ENCODE assay signal across 18 mouse cellular contexts in the genomic region with DNA sequence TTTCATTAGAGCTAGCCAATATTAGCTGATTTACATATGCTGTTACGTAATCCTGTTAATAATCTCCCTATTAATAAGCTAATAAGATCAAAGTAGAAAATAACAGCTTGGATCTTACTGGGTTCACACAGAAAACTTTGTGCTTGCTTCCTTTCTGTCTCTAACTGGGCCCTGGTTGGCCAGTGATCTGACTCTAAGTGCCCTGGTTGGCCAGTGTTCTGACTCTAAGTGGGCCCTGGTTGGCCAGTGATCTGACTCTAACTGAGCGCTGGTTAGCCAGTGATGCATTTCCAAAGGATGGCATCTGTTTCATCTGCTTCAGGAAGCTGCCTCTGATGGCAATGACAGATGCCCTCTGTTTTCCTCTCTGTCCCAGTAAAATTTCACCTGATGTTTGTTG.
"Had no signal": no experiment of that assay in that cellular context is flagged by ENCODE, and none has a peak within 500 bp of the region (broad histone marks: within the 10 kb centered on the region; RNA-seq: fewer than 3 reads in every experiment).

No protein-coding gene starts in this region.

- H3K4me2 ChIP-seq: lung, embryonic 14.5 days; midbrain, embryonic 12.5 days; neural tube, embryonic 13.5 days; neural tube, embryonic 15.5 days had no signal

- H3K27ac ChIP-seq: midbrain, embryonic 10.5 days; midbrain, embryonic 12.5 days; neural tube, embryonic 13.5 days; neural tube, embryonic 15.5 days had no signal

- H3K36me3 ChIP-seq: midbrain, embryonic 10.5 days; midbrain, embryonic 12.5 days; neural tube, embryonic 13.5 days; neural tube, embryonic 15.5 days had no signal

- DNase-seq: lung, adult 18-20 months; lung, embryonic 14.5 days; lung, postnatal 10 days; lung, postnatal 4 days; midbrain, embryonic 14.5 days; right cerebral cortex, adult 18-20 months; right cerebral cortex, postnatal 25 days; right cerebral cortex, postnatal 4 days; spleen, adult 18-20 months; thymus, adult 18-20 months; thymus, postnatal 14 days; thymus, postnatal 36 days had no signal

- H3K9ac ChIP-seq: lung, embryonic 14.5 days; midbrain, embryonic 12.5 days; neural tube, embryonic 13.5 days; neural tube, embryonic 15.5 days had no signal

- H3K27me3 ChIP-seq: midbrain, embryonic 12.5 days; neural tube, embryonic 15.5 days had no signal

- H3K4me3 ChIP-seq: midbrain, embryonic 10.5 days; midbrain, embryonic 12.5 days; myocyte; neural tube, embryonic 13.5 days; neural tube, embryonic 15.5 days had no signal

- ATAC-seq: midbrain, embryonic 16.5 days had no signal

- H3K9me3 ChIP-seq: midbrain, embryonic 10.5 days; midbrain, embryonic 12.5 days; neural tube, embryonic 13.5 days; neural tube, embryonic 15.5 days had no signal
